Mouse (Mus musculus): ENCODE measurements around the gene Eef1g. TPM values are rescaled to one million over a fixed set of nuclear protein-coding genes. Genes with fewer than 3 reads are reported as not detected.

Eef1g gene
- polyA plus RNA-seq, 1 experiment = 129 TPM

- H3K36me3 ChIP-seq (ENCODE audit: control insufficient read depth, insufficient read depth, low read length) = peaks cover 1% of the 10 kb centered on the region; the same call in 1 of the 2 replicates
- TF ChIP-seq CTCF (IDR thresholded peaks at IDR 0.05; ENCODE audit: extremely low read depth, insufficient read length, insufficient replicate concordance, low read depth, low read length) (no peak), POLR2A (IDR thresholded peaks at IDR 0.05; ENCODE audit: low read depth, low read length) (no peak)
- H3K27ac ChIP-seq (ENCODE audit: insufficient read depth, low read depth, low read length) = peak overlapping the region; percentile 88
- H3K4me3 ChIP-seq (ENCODE audit: low read depth, low read length) = peak overlapping the region; percentile 53
- no peaks in the 10 kb centered on the region for H3K27me3 ChIP-seq (ENCODE audit: control insufficient read depth, insufficient read depth, low read length)
- peaks cover 43% of the 10 kb centered on the region for H3K4me1 ChIP-seq (ENCODE audit: control insufficient read depth, insufficient read depth, insufficient read length, low read length)
- WGBS = 74% methylated on average over 4 of the region's 4 CpGs
Observed at GRCm38 (mm10) chr19:8991245-8991870, 24.5 kb downstream of the Eef1g start.

GRCm38 (mm10) chr19:8991871-8992735, 25.3 kb downstream of the Eef1g start:
- peak overlapping the region; percentile 53 for H3K4me3 ChIP-seq (ENCODE audit: low read depth, low read length)
- WGBS = 64% methylated on average over 13 of the region's 13 CpGs
- no peak for TF ChIP-seq CTCF (IDR thresholded peaks at IDR 0.05; ENCODE audit: extremely low read depth, insufficient read length, insufficient replicate concordance, low read depth, low read length)
- TF ChIP-seq POLR2A (IDR thresholded peaks at IDR 0.05; ENCODE audit: low read depth, low read length) = no peak

GRCm38 (mm10) chr19:8992769-8993624, 26.2 kb downstream of the Eef1g start:
- H3K4me1 ChIP-seq (ENCODE audit: control insufficient read depth, insufficient read depth, insufficient read length, low read length) = peaks cover 53% of the 10 kb centered on the region
- peak overlapping the region; percentile 53 for H3K4me3 ChIP-seq (ENCODE audit: low read depth, low read length)
- TF ChIP-seq POLR2A (IDR thresholded peaks at IDR 0.05; ENCODE audit: low read depth, low read length) (no peak), CTCF (IDR thresholded peaks at IDR 0.05; ENCODE audit: extremely low read depth, insufficient read length, insufficient replicate concordance, low read depth, low read length) (peak; percentile 86; the same call in 1 of the 2 replicates)
- H3K27me3 ChIP-seq (ENCODE audit: control insufficient read depth, insufficient read depth, low read length) = no peaks in the 10 kb centered on the region
- peaks cover 1% of the 10 kb centered on the region; the same call in 1 of the 2 replicates for H3K36me3 ChIP-seq (ENCODE audit: control insufficient read depth, insufficient read depth, low read length)
- WGBS = 43% methylated on average over 12 of the region's 12 CpGs
- peak overlapping the region; percentile 88 for H3K27ac ChIP-seq (ENCODE audit: insufficient read depth, low read depth, low read length)

More at GRCm38 (mm10) chr19:8991871-8992735, 25.3 kb downstream of the Eef1g start:
- Histone ChIP-seq H3K36me3 (ENCODE audit: control insufficient read depth, insufficient read depth, low read length) (peaks cover 1% of the 10 kb centered on the region; the same call in 1 of the 2 replicates), H3K4me1 (ENCODE audit: control insufficient read depth, insufficient read depth, insufficient read length, low read length) (peaks cover 47% of the 10 kb centered on the region), H3K27me3 (ENCODE audit: control insufficient read depth, insufficient read depth, low read length) (no peaks in the 10 kb centered on the region), H3K27ac (ENCODE audit: insufficient read depth, low read depth, low read length) (peak overlapping the region; percentile 88)

- H3K27ac ChIP-seq (ENCODE audit: insufficient read depth, low read depth, low read length) = peak overlapping the region; percentile 54; the same call in 1 of the 2 replicates
Observed at GRCm38 (mm10) chr19:8993625-8993912, 26.7 kb downstream of the Eef1g start.

GRCm38 (mm10) chr19:8994813-8995607, 28.2 kb downstream of the Eef1g start:
- Histone ChIP-seq H3K36me3 (ENCODE audit: control insufficient read depth, insufficient read depth, low read length) (peaks cover 7% of the 10 kb centered on the region), H3K4me3 (ENCODE audit: low read depth, low read length) (no peak overlapping the region), H3K27me3 (ENCODE audit: control insufficient read depth, insufficient read depth, low read length) (no peaks in the 10 kb centered on the region), H3K4me1 (ENCODE audit: control insufficient read depth, insufficient read depth, insufficient read length, low read length) (peaks cover 57% of the 10 kb centered on the region), H3K27ac (ENCODE audit: insufficient read depth, low read depth, low read length) (peak overlapping the region; percentile 78)
- 27% methylated on average over 10 of the region's 10 CpGs for WGBS
- TF ChIP-seq POLR2A (IDR thresholded peaks at IDR 0.05; ENCODE audit: low read depth, low read length) (no peak; the same call in 1 of the 2 replicates), CTCF (IDR thresholded peaks at IDR 0.05; ENCODE audit: extremely low read depth, insufficient read length, insufficient replicate concordance, low read depth, low read length) (no peak)

More at GRCm38 (mm10) chr19:8993625-8993912, 26.7 kb downstream of the Eef1g start:
- WGBS = 64% methylated on average over 2 of the region's 2 CpGs
- Histone ChIP-seq H3K36me3 (ENCODE audit: control insufficient read depth, insufficient read depth, low read length) (peaks cover 1% of the 10 kb centered on the region; the same call in 1 of the 2 replicates), H3K27me3 (ENCODE audit: control insufficient read depth, insufficient read depth, low read length) (no peaks in the 10 kb centered on the region), H3K4me1 (ENCODE audit: control insufficient read depth, insufficient read depth, insufficient read length, low read length) (peaks cover 54% of the 10 kb centered on the region), H3K4me3 (ENCODE audit: low read depth, low read length) (peak overlapping the region; percentile 22; the same call in 1 of the 2 replicates)
- no peak for TF ChIP-seq POLR2A (IDR thresholded peaks at IDR 0.05; ENCODE audit: low read depth, low read length)
- TF ChIP-seq CTCF (IDR thresholded peaks at IDR 0.05; ENCODE audit: extremely low read depth, insufficient read length, insufficient replicate concordance, low read depth, low read length) = no peak

GRCm38 (mm10) chr19:8996601-8997000, 29.8 kb downstream of the Eef1g start:
- peaks cover 49% of the 10 kb centered on the region for H3K4me1 ChIP-seq (ENCODE audit: control insufficient read depth, insufficient read depth, insufficient read length, low read length)
- TF ChIP-seq POLR2A (IDR thresholded peaks at IDR 0.05; ENCODE audit: low read depth, low read length) (no peak), CTCF (IDR thresholded peaks at IDR 0.05; ENCODE audit: extremely low read depth, insufficient read length, insufficient replicate concordance, low read depth, low read length) (no peak)
- H3K27ac ChIP-seq (ENCODE audit: insufficient read depth, low read depth, low read length) = no peak overlapping the region
- H3K27me3 ChIP-seq (ENCODE audit: control insufficient read depth, insufficient read depth, low read length) = no peaks in the 10 kb centered on the region
- peaks cover 20% of the 10 kb centered on the region for H3K36me3 ChIP-seq (ENCODE audit: control insufficient read depth, insufficient read depth, low read length)
- H3K4me3 ChIP-seq (ENCODE audit: low read depth, low read length) = no peak overlapping the region
- 92% methylated on average over 6 of the region's 6 CpGs for WGBS
